Mouse (Mus musculus) kidney, adult 2 months (tissue): ENCODE results near the gene Hbq1a.

Source experiments
- CTCF ChIP-seq: fragments of 200-500 bp; conservative IDR thresholded peaks from 2 replicates; pipeline ENCODE4 v1.5.1; 2011; ENCODE audit warnings: low read depth, mild to moderate bottlenecking, control low read depth, low read length, moderate library complexity, mixed read lengths; ENCODE audit not compliant: insufficient read depth, insufficient read length
- POLR2A ChIP-seq: fragments of 200-500 bp; IDR thresholded peaks from one replicate; pipeline ENCODE4 v1.6.1; 2011; ENCODE audit warnings: low read depth, low read length, control low read depth

DNA sequence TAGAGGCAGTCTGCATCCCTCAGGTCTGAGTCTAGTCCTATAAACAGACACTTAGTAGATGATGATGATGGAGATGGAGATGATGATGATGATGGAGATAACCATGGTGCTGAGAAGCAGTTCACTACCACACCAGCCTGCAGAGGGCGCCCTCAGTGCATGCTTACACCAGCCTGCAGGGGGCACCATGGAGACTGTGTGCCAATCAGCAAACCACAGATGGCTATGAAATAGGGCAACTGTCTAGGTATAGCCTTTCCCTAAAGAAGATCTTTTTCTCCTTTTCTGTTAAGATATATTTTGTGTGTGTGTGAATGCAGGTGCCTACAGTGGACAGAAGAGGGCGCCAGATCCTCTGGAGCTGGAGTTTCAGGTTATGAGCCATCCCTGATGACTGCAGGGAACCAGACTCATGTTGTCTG is 42.9 kb downstream of the Hbq1a start:
- peak; percentile 76 for TF ChIP-seq CTCF
- TF ChIP-seq POLR2A, result no peak
